In genomic region chr2:89849230-89849629, GRCm38 (mm10) we compare ENCODE assay signal across 38 mouse cellular contexts. TPM values are rescaled to one million over a fixed set of nuclear protein-coding genes. Genes with fewer than 3 reads are reported as not detected.
"Had no signal": no experiment of that assay in that cellular context is flagged by ENCODE, and none has a peak within 500 bp of the region (broad histone marks: within the 10 kb centered on the region; RNA-seq: fewer than 3 reads in every experiment).

No protein-coding gene starts in this region.

- DNase-seq: left cerebral cortex, postnatal 4 days; liver; liver, embryonic 13.5 days; liver, postnatal 0 days; lung, adult 18-20 months; lung, adult 2 months; lung, embryonic 14.5 days; lung, postnatal 10 days; lung, postnatal 14 days; lung, postnatal 36 days; lung, postnatal 4 days; midbrain, embryonic 14.5 days had no signal

- ATAC-seq: liver, embryonic 12.5 days; liver, postnatal 0 days; lung, postnatal 0 days; midbrain, embryonic 13.5 days; midbrain, embryonic 15.5 days; midbrain, embryonic 16.5 days had no signal

- H3K27me3 ChIP-seq: limb, embryonic 12.5 days; limb, embryonic 13.5 days; limb, embryonic 15.5 days; liver, embryonic 12.5 days; liver, embryonic 13.5 days; liver, embryonic 15.5 days; lung, embryonic 15.5 days; megakaryocyte, embryonic 14.5 days; midbrain, embryonic 12.5 days; midbrain, embryonic 13.5 days; midbrain, embryonic 15.5 days had no signal

- H3K9me3 ChIP-seq: limb, embryonic 10.5 days; limb, embryonic 12.5 days; limb, embryonic 13.5 days; limb, embryonic 15.5 days; liver, embryonic 12.5 days; liver, embryonic 13.5 days; liver, embryonic 15.5 days; lung, embryonic 15.5 days; midbrain, embryonic 10.5 days; midbrain, embryonic 12.5 days; midbrain, embryonic 13.5 days; midbrain, embryonic 15.5 days had no signal

- H3K36me3 ChIP-seq: limb, embryonic 10.5 days; limb, embryonic 12.5 days; limb, embryonic 13.5 days; limb, embryonic 15.5 days; liver, embryonic 12.5 days; liver, embryonic 13.5 days; liver, embryonic 15.5 days; lung, embryonic 15.5 days; midbrain, embryonic 10.5 days; midbrain, embryonic 12.5 days; midbrain, embryonic 13.5 days; midbrain, embryonic 15.5 days had no signal

- H3K4me3 ChIP-seq: left cerebral cortex, adult 2 months; limb, embryonic 10.5 days; limb, embryonic 12.5 days; limb, embryonic 13.5 days; limb, embryonic 15.5 days; liver, embryonic 12.5 days; liver, embryonic 13.5 days; liver, embryonic 15.5 days; lung, embryonic 15.5 days; megakaryocyte, embryonic 14.5 days; midbrain, embryonic 10.5 days; midbrain, embryonic 12.5 days; midbrain, embryonic 13.5 days; midbrain, embryonic 15.5 days; myocyte had no signal

- H3K9ac ChIP-seq: limb, embryonic 12.5 days; limb, embryonic 13.5 days; limb, embryonic 15.5 days; liver, embryonic 12.5 days; liver, embryonic 13.5 days; liver, embryonic 14.5 days; liver, embryonic 15.5 days; liver, postnatal 0 days; lung, embryonic 14.5 days; lung, embryonic 15.5 days; midbrain, embryonic 12.5 days; midbrain, embryonic 13.5 days; midbrain, embryonic 15.5 days had no signal

- H3K27ac ChIP-seq: left cerebral cortex, adult 2 months; limb, embryonic 10.5 days; limb, embryonic 12.5 days; limb, embryonic 13.5 days; limb, embryonic 15.5 days; liver, embryonic 12.5 days; liver, embryonic 13.5 days; liver, embryonic 14.5 days; liver, embryonic 15.5 days; lung, embryonic 15.5 days; macrophage; midbrain, embryonic 10.5 days; midbrain, embryonic 12.5 days; midbrain, embryonic 13.5 days; midbrain, embryonic 15.5 days had no signal

- H3K4me1 ChIP-seq: limb, embryonic 10.5 days; limb, embryonic 12.5 days; limb, embryonic 13.5 days; limb, embryonic 15.5 days; liver, embryonic 12.5 days; liver, embryonic 13.5 days; liver, embryonic 15.5 days; lung, embryonic 15.5 days; megakaryocyte, embryonic 14.5 days; midbrain, embryonic 10.5 days; midbrain, embryonic 12.5 days; midbrain, embryonic 13.5 days; midbrain, embryonic 15.5 days had no signal

- H3K4me2 ChIP-seq: limb, embryonic 12.5 days; limb, embryonic 13.5 days; limb, embryonic 15.5 days; liver, embryonic 11.5 days; liver, embryonic 12.5 days; liver, embryonic 13.5 days; liver, embryonic 15.5 days; lung, embryonic 14.5 days; lung, embryonic 15.5 days; midbrain, embryonic 11.5 days; midbrain, embryonic 12.5 days; midbrain, embryonic 13.5 days; midbrain, embryonic 15.5 days had no signal

RNA-seq across cellular contexts. Expression of gene Olfr48, which starts 1.2 kb away (rescaled TPM):
- polyA plus RNA-seq: limb, embryonic 10.5 days; limb, embryonic 11.5 days; limb, embryonic 12.5 days; limb, embryonic 13.5 days; limb, embryonic 14.5 days; limb, embryonic 15.5 days; liver, adult 2 months; liver, embryonic 11.5 days; liver, embryonic 12.5 days; liver, embryonic 13.5 days; liver, embryonic 14.5 days; liver, embryonic 15.5 days; liver, embryonic 16.5 days; liver, postnatal 0 days; lung, adult 2 months; lung, embryonic 14.5 days; lung, embryonic 15.5 days; lung, embryonic 16.5 days; lung, postnatal 0 days; macrophage; midbrain, embryonic 10.5 days; midbrain, embryonic 11.5 days; midbrain, embryonic 12.5 days; midbrain, embryonic 13.5 days; midbrain, embryonic 14.5 days; midbrain, embryonic 15.5 days; midbrain, embryonic 16.5 days; midbrain, postnatal 0 days; myocyte had no signal

RNA-seq across cellular contexts. Expression of gene Olfr1256, which starts 7.9 kb away (rescaled TPM):
- polyA plus RNA-seq: limb, embryonic 10.5 days; limb, embryonic 11.5 days; limb, embryonic 12.5 days; limb, embryonic 13.5 days; limb, embryonic 14.5 days; limb, embryonic 15.5 days; liver, adult 2 months; liver, embryonic 11.5 days; liver, embryonic 12.5 days; liver, embryonic 13.5 days; liver, embryonic 14.5 days; liver, embryonic 15.5 days; liver, embryonic 16.5 days; liver, postnatal 0 days; lung, adult 2 months; lung, embryonic 14.5 days; lung, embryonic 15.5 days; lung, embryonic 16.5 days; lung, postnatal 0 days; macrophage; midbrain, embryonic 10.5 days; midbrain, embryonic 11.5 days; midbrain, embryonic 12.5 days; midbrain, embryonic 15.5 days; midbrain, embryonic 16.5 days; midbrain, postnatal 0 days; myocyte had no signal

RNA-seq across cellular contexts. Expression of gene Olfr1257, which starts 29.0 kb away (rescaled TPM):
- polyA plus RNA-seq: limb, embryonic 10.5 days; limb, embryonic 11.5 days; limb, embryonic 12.5 days; limb, embryonic 13.5 days; limb, embryonic 14.5 days; limb, embryonic 15.5 days; liver, adult 2 months; liver, embryonic 11.5 days; liver, embryonic 12.5 days; liver, embryonic 13.5 days; liver, embryonic 14.5 days; liver, embryonic 15.5 days; liver, embryonic 16.5 days; liver, postnatal 0 days; lung, adult 2 months; lung, embryonic 14.5 days; lung, embryonic 15.5 days; lung, embryonic 16.5 days; lung, postnatal 0 days; macrophage; midbrain, embryonic 10.5 days; midbrain, embryonic 11.5 days; midbrain, embryonic 12.5 days; midbrain, embryonic 13.5 days; midbrain, embryonic 14.5 days; midbrain, embryonic 15.5 days; midbrain, embryonic 16.5 days; midbrain, postnatal 0 days; myocyte had no signal

RNA-seq across cellular contexts. Expression of gene Olfr1255, which starts 37.4 kb away (rescaled TPM):
- polyA plus RNA-seq: limb, embryonic 10.5 days; limb, embryonic 11.5 days; limb, embryonic 12.5 days; limb, embryonic 13.5 days; limb, embryonic 14.5 days; limb, embryonic 15.5 days; liver, adult 2 months; liver, embryonic 11.5 days; liver, embryonic 12.5 days; liver, embryonic 13.5 days; liver, embryonic 14.5 days; liver, embryonic 15.5 days; liver, embryonic 16.5 days; liver, postnatal 0 days; lung, adult 2 months; lung, embryonic 14.5 days; lung, embryonic 15.5 days; lung, embryonic 16.5 days; lung, postnatal 0 days; macrophage; midbrain, embryonic 10.5 days; midbrain, embryonic 11.5 days; midbrain, embryonic 12.5 days; midbrain, embryonic 13.5 days; midbrain, embryonic 14.5 days; midbrain, embryonic 15.5 days; midbrain, embryonic 16.5 days; midbrain, postnatal 0 days; myocyte had no signal

RNA-seq across cellular contexts. Expression of gene Olfr1254, which starts 55.8 kb away (rescaled TPM):
- polyA plus RNA-seq: limb, embryonic 10.5 days; limb, embryonic 11.5 days; limb, embryonic 12.5 days; limb, embryonic 13.5 days; limb, embryonic 14.5 days; limb, embryonic 15.5 days; liver, adult 2 months; liver, embryonic 11.5 days; liver, embryonic 12.5 days; liver, embryonic 13.5 days; liver, embryonic 14.5 days; liver, embryonic 15.5 days; liver, embryonic 16.5 days; liver, postnatal 0 days; lung, adult 2 months; lung, embryonic 14.5 days; lung, embryonic 15.5 days; lung, embryonic 16.5 days; lung, postnatal 0 days; macrophage; midbrain, embryonic 10.5 days; midbrain, embryonic 11.5 days; midbrain, embryonic 12.5 days; midbrain, embryonic 13.5 days; midbrain, embryonic 14.5 days; midbrain, embryonic 15.5 days; midbrain, embryonic 16.5 days; midbrain, postnatal 0 days; myocyte had no signal
